Mouse (Mus musculus): ENCODE results near the gene Cebpzos.
A peak's percentile ranks its signal among the peaks of the same experiment; 100 is the strongest.

Cebpzos gene

GRCm38 (mm10) chr17:78916369-78916813, at the start of gene Cebpzos:
Gene Cebpzos, plus strand, starts transcription at chr17:78916500.
- DNase-seq (ENCODE audit: low read depth, low spot score): peak; percentile 74

DNA sequence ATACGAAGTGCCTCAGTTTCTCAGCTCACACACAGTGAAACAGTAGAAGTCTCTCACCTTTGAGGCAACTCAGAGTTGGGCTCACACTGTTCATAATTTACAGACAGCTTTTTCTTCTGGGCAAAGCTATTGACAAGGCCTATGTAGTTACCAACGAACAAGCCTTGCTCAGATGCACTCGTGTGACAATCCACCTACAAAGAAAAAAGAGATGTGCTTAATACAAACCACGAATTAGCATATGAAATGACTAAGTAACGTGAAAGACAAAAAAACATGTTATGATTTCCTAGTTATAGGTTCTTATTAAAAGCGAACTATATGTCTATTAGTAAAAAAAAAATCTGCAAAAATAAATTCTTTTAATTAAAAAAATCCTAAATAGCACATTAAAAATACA, 42.4 kb upstream of the Cebpzos start:
- DNase-seq (ENCODE audit: low read depth, low spot score): no peak

DNA sequence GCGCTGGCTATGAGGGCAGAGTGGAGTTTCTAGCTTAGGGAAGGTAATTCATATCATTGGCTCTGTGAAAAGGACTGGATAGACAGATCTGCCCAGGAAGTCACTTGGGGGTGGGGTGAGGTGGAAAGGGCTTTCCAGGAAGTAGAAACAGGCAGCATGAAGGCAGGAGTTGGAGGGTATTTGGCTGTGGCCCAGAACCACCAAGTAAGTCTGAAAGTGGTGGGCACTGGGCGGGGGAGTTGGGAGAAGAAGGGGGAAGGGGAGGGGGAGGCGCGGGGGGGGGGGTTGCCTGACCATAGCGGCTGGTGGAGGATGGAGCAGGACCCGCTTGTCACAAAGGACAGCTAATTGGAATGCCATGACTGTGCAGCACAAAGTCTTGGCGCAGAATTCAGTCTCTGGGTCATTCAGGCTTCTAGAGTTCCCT, 34.4 kb upstream of the Cebpzos start:
- no peak for DNase-seq (ENCODE audit: low read depth, low spot score)

- DNase-seq (ENCODE audit: low read depth, low spot score): no peak
These were observed 33.7 kb upstream of the Cebpzos start, which contains the start of gene Eif2ak2 for GRCm38 (mm10) chr17:78882401-78883112. Gene Eif2ak2, minus strand, starts transcription at chr17:78882573.

DNA sequence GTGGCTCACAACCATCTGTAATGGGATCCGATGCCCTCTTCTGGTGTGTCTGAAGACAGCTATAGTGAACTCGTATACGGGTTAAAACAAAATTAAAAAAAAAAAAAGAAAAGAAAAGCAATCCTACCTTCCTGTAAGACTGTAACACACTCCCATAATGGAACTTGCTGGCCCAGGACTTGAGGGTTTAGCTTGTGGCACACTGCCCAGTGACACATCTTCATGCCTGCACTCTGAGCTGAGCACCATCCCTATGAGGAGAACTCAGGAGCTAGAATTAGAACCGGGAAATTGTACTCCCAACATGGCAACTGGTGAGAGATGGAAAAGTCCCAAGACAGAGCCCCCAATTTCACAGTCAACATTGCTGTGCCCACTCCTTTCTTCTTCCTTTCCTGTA, 33.0 kb upstream of the Cebpzos start:
- no peak for DNase-seq (ENCODE audit: low read depth, low spot score)

DNA sequence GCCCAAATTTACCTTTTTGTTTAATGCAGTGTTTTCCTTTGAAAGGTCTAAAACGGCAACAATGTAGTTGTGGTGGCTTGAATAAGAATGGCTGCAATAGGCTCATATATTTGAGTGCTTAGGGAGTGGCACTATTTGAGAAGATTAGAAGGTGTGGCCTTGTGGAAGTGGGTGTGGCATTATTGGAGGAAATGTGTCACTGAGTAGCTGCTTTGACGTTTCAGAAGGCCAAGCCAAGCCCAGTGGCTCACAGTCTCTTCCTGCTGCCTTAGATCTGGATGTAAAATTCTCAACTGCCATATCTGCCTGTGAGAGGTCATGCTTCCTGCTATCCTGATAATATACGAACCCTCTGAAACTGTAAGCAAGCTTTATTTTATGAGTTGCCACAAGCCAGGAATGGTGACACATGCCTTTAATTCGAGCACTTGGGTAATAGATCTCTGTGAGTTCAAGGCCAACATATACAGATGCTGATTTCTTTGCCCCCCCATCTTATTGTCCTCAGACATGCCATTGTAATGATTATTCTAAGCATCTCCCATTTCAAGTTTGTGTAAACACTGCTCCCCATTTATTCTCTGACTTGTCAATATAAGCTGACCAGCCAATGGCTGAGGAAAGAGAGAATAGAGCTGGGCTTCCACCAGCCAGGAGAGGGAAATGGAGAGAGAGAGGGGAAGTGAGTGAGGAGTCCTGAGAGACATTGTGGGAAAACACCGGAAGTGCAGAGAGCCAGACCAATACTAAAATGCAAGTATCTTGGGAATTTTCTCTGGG, 30.8 kb upstream of the Cebpzos start:
- DNase-seq (ENCODE audit: low read depth, low spot score): no peak

- no peak for DNase-seq (ENCODE audit: low read depth, low spot score)
These were observed 27.7 kb upstream of the Cebpzos start for GRCm38 (mm10) chr17:78888554-78888953.

GRCm38 (mm10) chr17:78889184-78889583, 27.1 kb upstream of the Cebpzos start:
- no peak for DNase-seq (ENCODE audit: low read depth, low spot score)

GRCm38 (mm10) chr17:78891020-78891419, 25.3 kb upstream of the Cebpzos start:
- no peak for DNase-seq (ENCODE audit: low read depth, low spot score)

GRCm38 (mm10) chr17:78894991-78895390, 21.3 kb upstream of the Cebpzos start:
- DNase-seq (ENCODE audit: low read depth, low spot score): no peak

GRCm38 (mm10) chr17:78895394-78895793, 20.9 kb upstream of the Cebpzos start:
- DNase-seq (ENCODE audit: low read depth, low spot score): no peak

DNA sequence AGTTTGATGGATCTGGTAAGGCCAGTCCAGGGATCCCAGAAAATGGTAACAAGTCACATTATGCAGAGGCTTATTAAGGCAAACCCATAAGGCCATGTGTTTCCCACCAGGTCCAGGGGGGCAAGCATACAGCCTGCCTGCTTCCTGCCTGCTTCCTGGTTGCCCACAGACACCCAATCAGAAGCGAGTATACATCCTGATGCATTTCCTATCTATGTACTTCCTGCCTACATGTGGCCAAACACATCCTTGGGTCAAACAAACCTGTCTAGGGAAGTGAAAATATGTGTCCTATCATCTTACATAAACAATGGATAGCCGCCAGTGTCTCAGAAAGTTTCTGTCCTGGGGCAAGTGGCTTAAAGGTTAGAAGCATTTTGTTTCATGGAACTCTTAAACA, 13.1 kb upstream of the Cebpzos start:
- DNase-seq (ENCODE audit: low read depth, low spot score): no peak

- DNase-seq (ENCODE audit: low read depth, low spot score): no peak
These were observed 9.4 kb upstream of the Cebpzos start, which contains the start of gene Sult6b1 for GRCm38 (mm10) chr17:78906892-78907291. Gene Sult6b1, minus strand, starts transcription at chr17:78906992.

DNA sequence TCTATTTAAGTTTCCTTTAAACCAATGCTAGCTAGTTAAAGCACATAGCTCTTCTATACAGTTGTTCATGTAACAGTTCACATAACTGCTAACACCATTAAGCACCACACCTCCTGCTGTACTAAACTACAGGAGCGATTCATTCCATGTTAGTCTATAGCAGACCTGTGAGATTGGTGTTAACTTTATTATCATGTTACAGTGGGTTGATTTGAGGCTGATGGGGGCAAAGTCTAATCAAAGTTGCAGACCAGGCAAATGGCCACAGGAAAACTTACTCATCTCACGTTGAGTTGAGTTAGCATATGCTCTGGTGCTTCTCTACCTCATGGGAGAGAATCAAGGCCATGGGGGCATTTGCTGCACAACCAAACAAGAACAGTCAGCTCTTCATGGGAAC, 6.9 kb upstream of the Cebpzos start:
- no peak for DNase-seq (ENCODE audit: low read depth, low spot score)

DNA sequence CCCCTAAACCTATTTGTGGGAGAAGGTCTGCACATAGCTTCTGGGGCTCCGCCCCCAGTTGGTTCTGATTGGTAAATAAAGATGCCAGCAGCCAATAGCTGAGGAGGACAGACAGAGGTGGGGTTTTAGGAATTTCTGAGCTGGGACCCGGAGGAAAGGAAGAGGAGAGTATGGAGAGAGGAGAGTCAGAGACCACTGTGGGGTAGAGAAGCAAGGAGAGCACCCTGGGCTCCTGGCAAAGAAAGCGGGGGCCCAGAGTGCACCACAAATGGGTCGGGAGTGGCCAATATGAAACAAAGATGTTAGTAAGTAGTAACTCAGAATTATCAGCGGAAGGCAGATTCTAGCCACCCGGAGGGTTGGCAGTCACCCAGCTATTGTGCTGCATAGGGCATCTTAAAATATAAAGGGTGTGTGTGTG, 3.4 kb upstream of the Cebpzos start:
- no peak for DNase-seq (ENCODE audit: low read depth, low spot score)

- DNase-seq (ENCODE audit: low read depth, low spot score): no peak
These were observed 2.4 kb upstream of the Cebpzos start for GRCm38 (mm10) chr17:78913921-78914320.

DNA sequence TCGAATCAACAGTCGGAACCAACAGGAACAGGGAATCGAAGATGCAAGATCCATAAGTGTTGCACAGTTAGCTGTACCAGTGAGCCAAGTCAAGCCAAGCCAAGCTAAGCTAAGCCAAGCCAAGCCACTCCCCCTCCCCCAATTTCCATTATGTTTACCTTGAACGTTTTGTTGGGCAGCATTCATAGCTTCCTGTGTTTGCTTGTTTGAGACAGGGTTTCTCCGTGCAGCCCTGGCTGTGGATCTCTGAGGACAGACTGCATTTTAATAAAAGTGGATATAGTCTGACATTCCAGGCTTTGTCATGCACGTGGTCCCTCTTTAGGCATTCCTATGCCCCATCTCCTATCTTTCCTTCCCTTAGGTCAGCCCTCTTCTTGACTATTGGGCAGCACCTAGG, 528 bp upstream of the Cebpzos start:
- DNase-seq (ENCODE audit: low read depth, low spot score): no peak

DNA sequence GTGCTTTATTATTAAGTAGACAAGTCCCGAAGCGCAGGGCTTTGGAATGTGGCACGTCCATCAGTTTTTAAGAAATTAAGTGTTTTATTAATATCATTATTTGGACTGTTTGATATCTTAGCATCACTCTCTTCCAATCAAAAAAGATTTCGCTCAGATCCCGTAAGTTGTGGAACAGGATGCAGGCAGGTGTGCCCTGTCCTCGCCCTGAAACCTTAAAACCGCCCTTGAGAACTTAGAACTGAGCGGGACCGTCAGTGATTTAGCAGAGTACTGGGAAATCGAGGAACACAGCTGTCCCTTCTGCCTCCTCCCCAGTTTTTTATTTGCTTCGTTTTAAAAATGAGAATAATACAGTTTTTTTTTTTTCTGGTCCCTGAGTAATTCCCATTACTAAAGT, 599 bp downstream of the Cebpzos start:
- no peak for DNase-seq (ENCODE audit: low read depth, low spot score)

DNA sequence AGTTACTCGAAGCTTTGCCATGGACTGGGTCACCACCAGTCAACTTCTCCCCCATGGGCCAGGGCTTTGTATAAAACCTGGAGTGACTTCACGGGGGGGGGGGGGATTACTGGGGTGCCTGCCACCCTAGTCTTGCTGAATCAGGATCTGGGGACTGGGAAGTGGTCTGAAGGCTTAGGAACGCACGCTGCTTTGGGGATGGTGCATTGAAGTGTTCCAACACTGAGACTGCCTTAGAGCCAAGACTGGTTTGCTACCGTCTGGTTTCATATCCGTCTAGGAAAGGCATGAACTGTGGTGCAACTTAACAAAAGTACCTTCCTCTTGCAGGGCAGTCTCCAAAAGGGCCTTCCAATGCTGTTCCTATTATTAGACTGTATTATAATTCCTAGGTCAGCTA, 1.4 kb downstream of the Cebpzos start:
- DNase-seq (ENCODE audit: low read depth, low spot score): no peak

DNA sequence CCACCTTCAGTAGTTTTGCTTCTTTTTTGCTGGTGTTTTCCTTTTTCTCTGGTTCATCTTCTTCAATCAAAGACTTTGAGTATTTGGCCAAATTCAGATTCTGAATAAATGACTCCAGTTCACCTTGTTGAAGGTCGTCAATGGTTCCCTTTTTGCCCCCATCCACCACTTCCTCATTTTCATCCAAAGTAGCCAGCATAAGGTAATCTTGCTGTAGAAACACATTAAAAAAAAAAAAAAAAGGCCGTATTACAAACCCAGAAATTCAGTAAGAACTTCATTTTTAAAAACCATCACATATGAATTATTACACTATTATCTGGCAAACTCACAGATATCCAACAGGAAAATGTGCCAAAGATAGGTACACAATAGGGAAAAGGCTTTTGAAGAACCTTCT, 19.6 kb downstream of the Cebpzos start:
- DNase-seq (ENCODE audit: low read depth, low spot score): no peak

DNA sequence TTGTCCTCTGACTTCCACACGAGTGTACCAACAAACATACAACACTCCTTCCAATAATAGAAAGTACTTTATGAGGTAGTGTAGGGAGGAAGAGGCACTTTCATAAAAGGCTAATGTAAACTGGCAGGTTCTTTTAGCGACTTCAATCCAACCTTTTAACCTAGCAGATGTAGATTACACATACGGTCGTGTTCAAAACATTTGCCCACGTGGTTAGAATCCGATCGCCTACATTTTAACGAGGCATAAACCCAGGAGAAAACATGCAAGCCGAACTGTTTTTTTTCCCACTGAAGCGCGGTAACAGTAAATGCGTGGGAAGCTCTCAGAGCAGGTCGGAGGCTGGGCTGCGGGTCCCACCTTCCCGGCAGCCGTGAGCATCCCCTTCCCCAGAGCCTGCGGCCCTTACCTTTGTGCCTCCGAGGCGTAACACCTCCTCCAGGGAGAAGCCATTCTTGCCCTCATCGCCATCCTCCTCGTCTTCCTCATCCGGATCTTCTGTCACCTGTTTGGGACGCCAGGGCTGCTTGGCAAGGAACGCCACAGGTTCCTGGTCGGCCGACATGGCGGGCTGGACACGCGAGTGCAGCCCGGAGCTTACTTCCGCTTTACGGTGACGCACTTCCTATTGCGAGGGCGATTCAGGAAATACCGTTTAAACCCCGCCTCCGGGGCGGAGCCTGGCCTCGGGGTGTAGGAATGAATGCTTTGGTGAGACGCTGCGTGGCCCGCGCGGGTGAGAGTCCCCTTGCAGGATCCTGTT, 20.3 kb downstream of the Cebpzos start, which contains the start of the genes Cebpz and Ndufaf7:
TSS of gene Cebpz (minus strand) at position 601 of the 763 bp plus-strand sequence.
TSS of gene Ndufaf7 (plus strand) at position 671 of the 763 bp plus-strand sequence.
- peak; percentile 95 for DNase-seq (ENCODE audit: low read depth, low spot score)

All from retina, adult 2 months (tissue).